Mouse (Mus musculus): ENCODE measurements around the gene Cyth4. TPM values are rescaled to one million over a fixed set of nuclear protein-coding genes. Genes with fewer than 3 reads are reported as not detected.

The Cyth4 gene
- total RNA-seq, 4 experiments from 2014 or later: 0.80 to 1.9 (median 1.1) TPM

GRCm38 (mm10) chr15:78614536-78614935 lies 17.7 kb downstream of the Cyth4 start:
- DNase-seq (ENCODE audit: low spot score in 2 of 2): no peak

GRCm38 (mm10) chr15:78616973-78617372 lies 20.1 kb downstream of the Cyth4 start:
- DNase-seq (ENCODE audit: low spot score in 2 of 2): no peak

GRCm38 (mm10) chr15:78623426-78623825 lies 26.6 kb downstream of the Cyth4 start:
- DNase-seq (ENCODE audit: low spot score in 2 of 2): peak; percentile 40 to 44

GRCm38 (mm10) chr15:78624431-78624950 lies 27.6 kb downstream of the Cyth4 start:
- DNase-seq (ENCODE audit: low spot score in 2 of 2): peak; percentile 72 to 78

GRCm38 (mm10) chr15:78624961-78625360 lies 28.1 kb downstream of the Cyth4 start:
- no peak for DNase-seq (ENCODE audit: low spot score in 2 of 2)

GRCm38 (mm10) chr15:78626285-78626684 lies 29.4 kb downstream of the Cyth4 start:
- no peak for DNase-seq (ENCODE audit: low spot score in 2 of 2)

GRCm38 (mm10) chr15:78632387-78632786 lies 35.5 kb downstream of the Cyth4 start:
- DNase-seq (ENCODE audit: low spot score in 2 of 2): no peak

- DNase-seq (ENCODE audit: low spot score in 2 of 2): no peak
Observed at GRCm38 (mm10) chr15:78633413-78633812, 36.6 kb downstream of the Cyth4 start.

- DNase-seq (ENCODE audit: low spot score in 2 of 2): no peak
Observed at GRCm38 (mm10) chr15:78634095-78634737, 37.4 kb downstream of the Cyth4 start.

GRCm38 (mm10) chr15:78635231-78635630 lies 38.4 kb downstream of the Cyth4 start:
- DNase-seq (ENCODE audit: low spot score in 2 of 2): peak in 1 of 2 experiments; percentile 40

GRCm38 (mm10) chr15:78643633-78644032 lies 46.8 kb downstream of the Cyth4 start:
- no peak for DNase-seq (ENCODE audit: low spot score in 2 of 2)

GRCm38 (mm10) chr15:78644606-78645005 lies 47.8 kb downstream of the Cyth4 start:
- no peak for DNase-seq (ENCODE audit: low spot score in 2 of 2)

- DNase-seq (ENCODE audit: low spot score in 2 of 2): peak in 1 of 2 experiments; percentile 17
Observed at GRCm38 (mm10) chr15:78647746-78648145, 50.9 kb downstream of the Cyth4 start.

- no peak for DNase-seq (ENCODE audit: low spot score in 2 of 2)
Observed at GRCm38 (mm10) chr15:78651169-78651568, 54.3 kb downstream of the Cyth4 start.

GRCm38 (mm10) chr15:78664268-78664667 lies 67.4 kb downstream of the Cyth4 start:
- DNase-seq (ENCODE audit: low spot score in 2 of 2): no peak

- DNase-seq (ENCODE audit: low spot score in 2 of 2): no peak
Observed at GRCm38 (mm10) chr15:78669221-78669871, 72.5 kb downstream of the Cyth4 start.

- no peak for DNase-seq (ENCODE audit: low spot score in 2 of 2)
Observed at GRCm38 (mm10) chr15:78670341-78670740, 73.5 kb downstream of the Cyth4 start.

Other genes with a start within 250 kb of the Cyth4 start
- not detected for gene Tex33, start 201.1 kb upstream of the Cyth4 start, total RNA-seq (2022)
- 10 to 100 TPM; 19.1 to 25.8 (median 22.3) TPM for gene Tst, start 191.1 kb upstream of the Cyth4 start, total RNA-seq (2022)
- 10 to 100 TPM; 58.9 to 65.3 (median 59.7) TPM for gene Mpst, start 190.6 kb upstream of the Cyth4 start, total RNA-seq (2022)
- gene Kctd17, start 168.5 kb upstream of the Cyth4 start, total RNA-seq (2022): 10 to 100 TPM in 1 of 4 experiments, 1 to 10 TPM in 3; 5.9 to 10.3 (median 8.2) TPM
- under 1 TPM in 1 of 4 experiments, not detected in 3; 0.11 TPM for gene Tmprss6, start 128.4 kb upstream of the Cyth4 start, total RNA-seq (2022)
- gene Il2rb, start 101.8 kb upstream of the Cyth4 start, total RNA-seq (2022): not detected
- gene C1qtnf6, start 65.6 kb upstream of the Cyth4 start, total RNA-seq (2022): 1 to 10 TPM in 3 of 4 experiments, under 1 TPM in 1; 0.82 to 2.9 (median 1.6) TPM
- not detected for gene Sstr3, start 52.4 kb upstream of the Cyth4 start, total RNA-seq (2022)
- 1 to 10 TPM in 2 of 4 experiments, not detected in 2; 1.1 to 1.3 TPM for gene Rac2, start 24.3 kb upstream of the Cyth4 start, total RNA-seq (2022)
- gene Elfn2, start 121.7 kb downstream of the Cyth4 start, total RNA-seq (2022): under 1 TPM in 3 of 4 experiments, not detected in 1; 0.05 to 0.11 (median 0.07) TPM
- 1 to 10 TPM; 2.3 to 3.6 (median 2.7) TPM for gene Mfng, start 176.4 kb downstream of the Cyth4 start, total RNA-seq (2022)
- 1 to 10 TPM; 3.4 to 6.0 (median 4.4) TPM for gene Card10, start 206.0 kb downstream of the Cyth4 start, total RNA-seq (2022)
- gene Cdc42ep1, start 245.6 kb downstream of the Cyth4 start, total RNA-seq (2022): 1 to 10 TPM; 4.1 to 7.3 (median 6.2) TPM

Measured in gastrocnemius, adult 8-10 months (tissue).